In the genomic region with DNA sequence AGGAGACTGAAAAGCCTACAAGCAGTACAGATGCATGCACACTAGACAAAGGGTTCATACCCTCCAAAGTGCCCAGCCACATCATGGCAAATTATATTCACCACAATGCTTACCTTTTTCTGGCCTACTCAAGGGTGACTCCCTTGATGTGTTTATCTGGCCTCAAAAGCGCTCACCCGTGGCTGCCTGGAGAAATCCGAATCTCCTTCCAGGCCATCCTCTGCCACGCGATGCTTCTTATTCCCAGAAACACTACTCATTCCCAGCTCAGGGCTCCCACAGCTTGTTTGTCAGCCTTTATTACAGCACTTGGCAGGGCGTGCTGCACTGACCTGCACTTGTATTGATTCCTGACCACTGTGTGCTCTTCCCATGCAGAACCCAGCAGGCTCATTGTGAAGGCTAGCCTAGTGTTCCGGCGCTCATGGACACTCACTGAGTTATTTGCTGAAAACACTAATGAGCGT, we compare ENCODE assay signal across 18 mouse cellular contexts.
DNase-seq lines count a peak whose midpoint lies in the region; ATAC-seq and TF ChIP-seq lines count a peak whose summit lies in the region.
"Had no signal": no experiment of that assay in that cellular context is flagged by ENCODE, and none has a peak within 500 bp of the region (broad histone marks: within the 10 kb centered on the region; RNA-seq: fewer than 3 reads in every experiment).

No protein-coding gene starts in this region.

- H3K9me3 ChIP-seq in kidney, postnatal 0 days (replicated peaks; ENCODE audit: low read length): no peaks in the 10 kb centered on the region
- H3K9me3 ChIP-seq in hindbrain, postnatal 0 days (ENCODE audit: low read length): no peaks in the 10 kb centered on the region
- H3K9me3 ChIP-seq: forebrain, embryonic 15.5 days; limb, embryonic 13.5 days; liver, embryonic 15.5 days; midbrain, embryonic 12.5 days had no signal

- intact Hi-C loops in gastrocnemius, adult 2 months (cut with DNase I): no loop called here

- WGBS in kidney, postnatal 0 days: 45% methylated on average over 9 of the region's 9 CpGs
- 40% methylated on average over 9 of the region's 9 CpGs for WGBS in hindbrain, postnatal 0 days

- no peak for TF ChIP-seq CTCF in kidney, postnatal 0 days (IDR thresholded peaks at IDR 0.05; ENCODE audit: low read depth)
- no peak for TF ChIP-seq CTCF in hindbrain, postnatal 0 days (IDR thresholded peaks at IDR 0.05; ENCODE audit: low read depth)
- TF ChIP-seq CTCF in gastrocnemius, adult 2 months (IDR thresholded peaks at IDR 0.05): no peak

- no peaks in the 10 kb centered on the region for H3K36me3 ChIP-seq in kidney, postnatal 0 days (ENCODE audit: insufficient read depth, low read length)
- no peaks in the 10 kb centered on the region for H3K36me3 ChIP-seq in hindbrain, postnatal 0 days (ENCODE audit: insufficient read depth, low read length)
- H3K36me3 ChIP-seq: forebrain, embryonic 15.5 days; limb, embryonic 13.5 days; liver, embryonic 15.5 days; midbrain, embryonic 12.5 days had no signal

- H3K4me2 ChIP-seq in kidney, postnatal 0 days (ENCODE audit: low read length): no peak overlapping the region
- no peak overlapping the region for H3K4me2 ChIP-seq in hindbrain, postnatal 0 days (ENCODE audit: low read depth, low read length)
- H3K4me2 ChIP-seq: forebrain, embryonic 15.5 days; limb, embryonic 13.5 days; liver, embryonic 15.5 days; midbrain, embryonic 12.5 days had no signal

- peak; percentile 66 for DNase-seq in heart, adult 11 months
- no peak for DNase-seq in heart, postnatal 4 days
- DNase-seq in kidney, postnatal 0 days (ENCODE audit: low spot score): peak; percentile 65
- DNase-seq in kidney, postnatal 36 days: no peak
- peak; percentile 21 for DNase-seq in hindbrain, postnatal 0 days (ENCODE audit: low spot score)
- peak; percentile 48 for DNase-seq in retina, embryonic 14.5 days (ENCODE audit: low spot score)
- DNase-seq in gastrocnemius, adult 2 months: no peak
- DNase-seq: adrenal gland, adult 2 months; cerebellum, postnatal 25 days; gastrocnemius, postnatal 36 days; kidney, adult 11 months; right cerebral cortex, adult 18-20 months; thymus, postnatal 25 days had no signal

- H3K27ac ChIP-seq in kidney, postnatal 0 days: no peak overlapping the region
- no peak overlapping the region; the same call in 1 of the 2 replicates for H3K27ac ChIP-seq in hindbrain, postnatal 0 days
- H3K27ac ChIP-seq in gastrocnemius, adult 2 months: no peak overlapping the region
- H3K27ac ChIP-seq: forebrain, embryonic 15.5 days; limb, embryonic 13.5 days; liver, embryonic 15.5 days; macrophage; midbrain, embryonic 12.5 days had no signal

- H3K4me3 ChIP-seq in kidney, postnatal 0 days (replicated peaks; ENCODE audit: low read depth, low read length): no peak overlapping the region
- no peak overlapping the region for H3K4me3 ChIP-seq in hindbrain, postnatal 0 days (ENCODE audit: low read length)
- no peak overlapping the region for H3K4me3 ChIP-seq in gastrocnemius, adult 2 months
- H3K4me3 ChIP-seq: forebrain, embryonic 15.5 days; limb, embryonic 13.5 days; liver, embryonic 15.5 days; midbrain, embryonic 12.5 days had no signal

- no peaks in the 10 kb centered on the region for H3K27me3 ChIP-seq in kidney, postnatal 0 days (ENCODE audit: insufficient read depth, low read length)
- H3K27me3 ChIP-seq in hindbrain, postnatal 0 days (ENCODE audit: insufficient read depth, low read length): no peaks in the 10 kb centered on the region
- H3K27me3 ChIP-seq: forebrain, embryonic 15.5 days; limb, embryonic 13.5 days; liver, embryonic 15.5 days; midbrain, embryonic 12.5 days had no signal

- H3K9ac ChIP-seq in kidney, postnatal 0 days (ENCODE audit: low read depth, low read length): no peak overlapping the region
- H3K9ac ChIP-seq in hindbrain, postnatal 0 days (replicated peaks; ENCODE audit: low read length): no peak overlapping the region
- H3K9ac ChIP-seq: forebrain, embryonic 15.5 days; limb, embryonic 13.5 days; liver, embryonic 15.5 days; midbrain, embryonic 12.5 days had no signal

- peak; percentile 54 for ATAC-seq in kidney, postnatal 0 days (replicated peaks; ENCODE audit: low FRiP score, low read depth)
- ATAC-seq in hindbrain, postnatal 0 days: 0 out of 2 replicates have a peak, but pooled peaks have one; percentile 43
- ATAC-seq: forebrain, embryonic 15.5 days had no signal

- no peaks in the 10 kb centered on the region for H3K4me1 ChIP-seq in kidney, postnatal 0 days (replicated peaks; ENCODE audit: insufficient read depth, low read length)
- no peaks in the 10 kb centered on the region for H3K4me1 ChIP-seq in hindbrain, postnatal 0 days (ENCODE audit: insufficient read depth, low read length)
- H3K4me1 ChIP-seq: forebrain, embryonic 15.5 days; liver, embryonic 15.5 days; midbrain, embryonic 12.5 days had no signal

Comparison
In these comparisons a context has a peak if more than half of its experiments do, and no peak if none do; other contexts are left out.
1. DNase-seq: peak in heart, adult 11 months (single experiment), kidney, postnatal 0 days (single experiment), hindbrain, postnatal 0 days (single experiment) and retina, embryonic 14.5 days (single experiment); none in heart, postnatal 4 days (single experiment), kidney, postnatal 36 days (0 of 2) and gastrocnemius, adult 2 months (single experiment).